Mouse (Mus musculus) liver, postnatal 0 days (tissue): ENCODE results near the gene Lbhd2. TPM values are rescaled to one million over a fixed set of nuclear protein-coding genes. Genes with fewer than 3 reads are reported as not detected.

Experiments
- ATAC-seq: fragments of 200-750 bp; cut with Nextera tagmentation; 2 replicates; pipeline ENCODE4 v1.8.0; 2017; ENCODE audit warnings: mild to moderate bottlenecking, moderate library complexity
- DNase-seq: peaks from one replicate; pipeline ENCODE4 v3.0.0-alpha.2; 2016
- H3K27ac ChIP-seq: fragments of 300-500 bp; sonication (generic); 2 replicates; pipeline ENCODE4 v1.5.1; 2014; ENCODE audit warnings: antibody characterized with exemption, moderate library complexity, mild to moderate bottlenecking, low read depth
- H3K27me3 ChIP-seq: fragments of 300-500 bp; sonication (generic); 2 replicates; pipeline ENCODE4 v1.6.1; 2014; ENCODE audit warnings: low read length, control low read depth, mixed read lengths; ENCODE audit not compliant: insufficient read depth
- H3K36me3 ChIP-seq: fragments of 300-500 bp; sonication (generic); replicated peaks from 2 replicates; pipeline ENCODE4 v1.6.1; 2014; ENCODE audit warnings: mild to moderate bottlenecking, control low read depth, low read length, moderate library complexity, mixed read lengths; ENCODE audit not compliant: insufficient read depth
- H3K4me1 ChIP-seq: fragments of 300-500 bp; sonication (generic); 2 replicates; pipeline ENCODE4 v1.6.1; 2014; ENCODE audit warnings: antibody characterized with exemption, mild to moderate bottlenecking, control low read depth; ENCODE audit not compliant: insufficient read depth
- H3K4me2 ChIP-seq: fragments of 300-500 bp; sonication (generic); 2 replicates; pipeline ENCODE4 v1.6.1; 2014; ENCODE audit warnings: low read depth, mild to moderate bottlenecking, low read length, moderate library complexity, mixed read lengths
- H3K4me3 ChIP-seq: fragments of 300-500 bp; sonication (generic); 2 replicates; pipeline ENCODE4 v1.5.1; 2014; ENCODE audit warnings: low read depth, low read length
- H3K9ac ChIP-seq: fragments of 300-500 bp; sonication (generic); replicated peaks from 2 replicates; pipeline ENCODE4 v1.6.1; 2014; ENCODE audit warnings: mild to moderate bottlenecking, moderate library complexity
- H3K9me3 ChIP-seq: fragments of 300-500 bp; sonication (generic); 2 replicates; pipeline ENCODE4 v1.6.1; 2016; ENCODE audit warnings: mild to moderate bottlenecking, control low read depth, low read length, mixed read lengths
- CTCF ChIP-seq: sonication (generic); IDR thresholded peaks from 2 replicates; pipeline ENCODE4 v1.5.1; 2016; ENCODE audit warnings: antibody characterized with exemption, low read depth
- EP300 ChIP-seq: IDR thresholded peaks from 2 replicates; pipeline ENCODE4 v1.6.1; 2016; ENCODE audit warnings: antibody characterized with exemption, low read depth, mild to moderate bottlenecking
- WGBS: fragments of 180-500 bp; shearing (Covaris S2); extraction: QIAGEN DNeasy Blood & Tissue Kit; methylation state at CpG from one replicate; pipeline ENCODE4 v1.1.7; 2014; ENCODE audit not compliant: insufficient replicate concordance; 5-methylcytosine and 5-hydroxymethylcytosine counted together
- polyA plus RNA-seq: library from polyadenylated mRNA; unstranded; fragments of >200 nt; fragmentation: Nextera tagmentation; extraction: Ambion mirVana; gene quantifications from 2 replicates; pipeline ENCODE4 v1.2.1, GENCODE M21; 2015

The Lbhd2 gene
- polyA plus RNA-seq, 1 experiment from 2014 or later, result 0.22 TPM

GRCm38 (mm10) chr12:111423570-111424129 lies 17.0 kb downstream of the Lbhd2 start:
- H3K27ac ChIP-seq, result no peak overlapping the region
- no peak overlapping the region for H3K4me3 ChIP-seq
- H3K36me3 ChIP-seq, result peaks cover 2% of the 10 kb centered on the region; the same call in 1 of the 2 replicates
- ATAC-seq (no peak), DNase-seq (no peak)
- no peak overlapping the region for H3K4me2 ChIP-seq
- H3K4me1 ChIP-seq, result peaks cover 22% of the 10 kb centered on the region
- H3K9ac ChIP-seq, result no peak overlapping the region
- H3K9me3 ChIP-seq, result no peaks in the 10 kb centered on the region
- TF ChIP-seq EP300 (no peak), CTCF (no peak)
- WGBS, result 35% methylated on average over 43 of the region's 43 CpGs
- peaks cover 45% of the 10 kb centered on the region for H3K27me3 ChIP-seq

- H3K27me3 ChIP-seq, result peaks cover 49% of the 10 kb centered on the region
- H3K27ac ChIP-seq, result no peak overlapping the region
- no peak overlapping the region for H3K9ac ChIP-seq
- ATAC-seq (no peak), DNase-seq (no peak)
- no peak overlapping the region for H3K4me2 ChIP-seq
- no peak overlapping the region for H3K4me3 ChIP-seq
- peaks cover 28% of the 10 kb centered on the region for H3K4me1 ChIP-seq
- 47% methylated on average over 9 of the region's 9 CpGs for WGBS
- no peak for TF ChIP-seq EP300
- no peak for TF ChIP-seq CTCF
- no peaks in the 10 kb centered on the region for H3K9me3 ChIP-seq
- peaks cover 2% of the 10 kb centered on the region; the same call in 1 of the 2 replicates for H3K36me3 ChIP-seq
Measured at GRCm38 (mm10) chr12:111424547-111424946, 17.9 kb downstream of the Lbhd2 start.

GRCm38 (mm10) chr12:111425258-111425657 lies 18.6 kb downstream of the Lbhd2 start:
- no peak overlapping the region for H3K9ac ChIP-seq
- ATAC-seq, result peak; percentile 31
- no peaks in the 10 kb centered on the region for H3K9me3 ChIP-seq
- peaks cover 56% of the 10 kb centered on the region for H3K27me3 ChIP-seq
- no peak overlapping the region for H3K4me2 ChIP-seq
- peaks cover 33% of the 10 kb centered on the region for H3K4me1 ChIP-seq
- H3K36me3 ChIP-seq, result peaks cover 2% of the 10 kb centered on the region; the same call in 1 of the 2 replicates
- no peak overlapping the region for H3K4me3 ChIP-seq
- WGBS, result 13% methylated on average over 15 of the region's 15 CpGs
- peak; percentile 88 for DNase-seq
- no peak for TF ChIP-seq EP300
- peak; percentile 91 for TF ChIP-seq CTCF
- H3K27ac ChIP-seq, result no peak overlapping the region

- 21% methylated on average over 29 of the region's 29 CpGs for WGBS
- peaks cover 36% of the 10 kb centered on the region for H3K4me1 ChIP-seq
- no peak overlapping the region for H3K4me3 ChIP-seq
- ATAC-seq (peak; percentile 63), DNase-seq (peak; percentile 94)
- no peak overlapping the region for H3K27ac ChIP-seq
- no peak overlapping the region for H3K9ac ChIP-seq
- no peak overlapping the region for H3K4me2 ChIP-seq
- TF ChIP-seq CTCF (peak; percentile 97), EP300 (no peak)
- peaks cover 58% of the 10 kb centered on the region for H3K27me3 ChIP-seq
- H3K36me3 ChIP-seq, result peaks cover 2% of the 10 kb centered on the region; the same call in 1 of the 2 replicates
- H3K9me3 ChIP-seq, result no peaks in the 10 kb centered on the region
Measured at GRCm38 (mm10) chr12:111425789-111426460, 19.3 kb downstream of the Lbhd2 start.

- Histone ChIP-seq H3K4me1 (peaks cover 37% of the 10 kb centered on the region), H3K27me3 (peaks cover 47% of the 10 kb centered on the region), H3K9ac (no peak overlapping the region), H3K4me3 (no peak overlapping the region), H3K27ac (no peak overlapping the region), H3K4me2 (no peak overlapping the region), H3K9me3 (no peaks in the 10 kb centered on the region), H3K36me3 (peaks cover 2% of the 10 kb centered on the region; the same call in 1 of the 2 replicates)
- DNase-seq (no peak), ATAC-seq (no peak)
- TF ChIP-seq CTCF (no peak), EP300 (no peak)
- WGBS, result 70% methylated on average over 12 of the region's 12 CpGs
Measured at GRCm38 (mm10) chr12:111427438-111428113, 21.0 kb downstream of the Lbhd2 start.

GRCm38 (mm10) chr12:111428364-111428763 lies 21.8 kb downstream of the Lbhd2 start:
- no peak for TF ChIP-seq EP300
- no peak for TF ChIP-seq CTCF
- ATAC-seq, result no peak
- peaks cover 45% of the 10 kb centered on the region for H3K4me1 ChIP-seq
- DNase-seq, result no peak
- H3K36me3 ChIP-seq, result peaks cover 2% of the 10 kb centered on the region; the same call in 1 of the 2 replicates
- H3K4me3 ChIP-seq, result no peak overlapping the region
- no peak overlapping the region for H3K27ac ChIP-seq
- H3K9ac ChIP-seq, result no peak overlapping the region
- 39% methylated on average over 8 of the region's 8 CpGs for WGBS
- no peak overlapping the region for H3K4me2 ChIP-seq
- H3K9me3 ChIP-seq, result no peaks in the 10 kb centered on the region
- H3K27me3 ChIP-seq, result peaks cover 41% of the 10 kb centered on the region
